Mouse (Mus musculus) E14TG2a.4 (cell line): Measurements from ENCODE around the gene Camk1g.

ENCODE experiments used
- CTCF ChIP-seq: conservative IDR thresholded peaks from 2 replicates; pipeline ENCODE4 v1.5.1; 2014; ENCODE audit warnings: low read length
- NANOG ChIP-seq: IDR thresholded peaks from 2 replicates; pipeline ENCODE4 v1.6.1; 2014; ENCODE audit warnings: borderline replicate concordance, low read length, mixed read lengths
- POU5F1 ChIP-seq: IDR thresholded peaks from 2 replicates; pipeline ENCODE4 v1.6.1; 2014; ENCODE audit warnings: low read length, borderline replicate concordance

DNA sequence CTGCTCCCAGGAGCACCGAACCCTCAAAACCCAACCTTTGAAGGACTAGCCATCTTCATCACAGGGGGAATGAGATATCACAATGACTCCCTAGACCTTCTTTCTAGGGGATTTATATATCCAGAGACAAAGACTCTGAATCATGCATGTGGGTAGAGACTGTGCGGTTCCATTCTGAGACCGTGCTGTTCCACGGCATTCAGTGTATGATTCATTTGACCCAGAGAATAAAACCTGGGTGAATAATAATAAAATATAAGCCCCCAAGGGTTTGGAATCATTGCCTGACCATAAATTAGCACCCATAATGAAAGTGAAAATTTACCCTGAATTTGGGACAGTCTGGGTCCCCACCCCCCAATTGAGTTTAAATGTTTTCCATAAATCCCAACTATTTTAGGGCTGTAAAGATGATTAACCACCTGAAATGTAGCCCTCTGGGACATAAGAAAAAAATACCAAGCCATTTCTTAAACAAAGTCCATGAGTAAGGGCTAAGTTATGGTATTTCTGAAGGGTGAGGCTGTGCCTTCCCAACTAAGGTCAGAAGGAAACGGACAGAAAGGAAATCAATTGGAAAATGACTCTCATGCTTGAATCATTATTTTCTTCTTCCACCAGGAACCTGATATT, 43.4 kb upstream of the Camk1g start:
- TF ChIP-seq CTCF (no peak), POU5F1 (no peak), NANOG (no peak)
